Mouse (Mus musculus): ENCODE results near the gene Basp1.
A peak's percentile ranks its signal among the peaks of the same experiment; 100 is the strongest.

The Basp1 gene

DNA sequence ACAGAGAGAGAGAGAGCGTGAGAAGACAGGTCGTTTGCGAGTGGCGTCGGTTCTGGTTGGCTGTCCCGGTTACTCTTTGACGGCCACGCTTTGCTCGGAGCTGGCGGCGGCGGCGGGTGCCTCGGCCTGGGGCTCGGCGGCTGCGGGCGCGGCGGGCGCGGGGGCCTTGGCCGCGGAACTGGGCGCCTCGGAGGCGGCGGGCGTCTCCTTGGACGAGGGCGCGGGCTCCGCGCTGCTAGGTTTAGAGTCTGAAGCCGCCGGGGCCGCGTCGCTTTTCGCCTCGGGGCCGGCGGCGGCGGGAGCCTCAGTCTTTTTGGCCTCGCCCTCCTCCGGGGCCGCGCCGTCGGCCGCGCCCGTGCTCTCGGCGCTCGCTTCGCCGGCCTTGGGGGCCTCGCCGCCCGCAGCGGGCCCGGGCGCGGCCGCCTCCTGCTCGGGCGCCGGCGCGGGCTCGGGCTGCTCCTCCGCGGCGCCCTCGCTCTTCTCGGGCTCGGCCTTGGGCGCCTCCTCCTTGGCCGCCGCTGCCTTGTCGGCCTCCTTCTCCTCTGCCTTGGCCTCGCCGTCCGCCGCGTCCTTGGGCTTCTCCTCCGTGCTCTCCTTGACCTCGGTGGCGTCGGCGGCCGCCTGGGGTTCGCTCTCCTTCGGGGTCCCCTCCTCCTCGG lies 49.3 kb downstream of the Basp1 start:
- peak; percentile 39 for DNase-seq (ENCODE audit: extremely low spot score)

DNA sequence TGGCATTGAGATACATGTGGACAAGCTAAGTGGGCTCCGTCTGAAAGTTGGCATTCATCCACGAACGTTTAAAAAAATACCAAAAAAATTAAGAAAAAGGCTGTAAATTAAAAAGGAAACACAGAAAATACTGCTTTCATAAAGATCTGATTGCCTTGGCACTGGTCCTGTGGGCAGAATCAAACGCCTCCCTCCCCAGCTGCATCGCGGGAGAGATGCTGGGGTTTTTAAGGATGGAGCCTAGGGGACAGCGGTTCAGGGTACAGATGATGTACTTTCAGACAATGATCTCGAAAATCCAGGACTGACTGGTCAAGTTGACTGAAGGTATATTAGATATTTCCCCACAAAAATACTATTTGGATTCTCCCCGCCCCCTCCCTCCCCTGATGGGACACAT lies 49.9 kb downstream of the Basp1 start:
- no peak for DNase-seq (ENCODE audit: extremely low spot score)

DNA sequence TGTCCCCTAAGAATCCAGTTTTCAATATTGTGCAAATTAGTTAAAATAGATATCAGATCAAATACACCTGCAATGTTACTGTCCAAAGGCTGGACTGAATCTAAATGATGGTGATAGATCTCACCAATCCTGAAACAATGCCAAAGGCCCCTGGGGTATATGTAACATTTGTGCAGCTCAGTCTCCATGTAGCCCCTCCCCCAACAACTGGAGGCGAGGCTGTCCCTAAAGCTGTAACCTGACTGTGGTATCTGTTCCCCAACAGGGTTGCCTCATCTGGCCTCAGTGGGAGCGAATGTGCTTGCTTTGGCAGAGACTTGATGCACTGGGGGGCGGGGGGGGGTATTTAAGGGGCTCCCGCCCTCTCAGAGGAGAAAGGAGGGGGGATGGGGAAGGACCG lies 52.7 kb downstream of the Basp1 start:
- DNase-seq (ENCODE audit: extremely low spot score): no peak

DNA sequence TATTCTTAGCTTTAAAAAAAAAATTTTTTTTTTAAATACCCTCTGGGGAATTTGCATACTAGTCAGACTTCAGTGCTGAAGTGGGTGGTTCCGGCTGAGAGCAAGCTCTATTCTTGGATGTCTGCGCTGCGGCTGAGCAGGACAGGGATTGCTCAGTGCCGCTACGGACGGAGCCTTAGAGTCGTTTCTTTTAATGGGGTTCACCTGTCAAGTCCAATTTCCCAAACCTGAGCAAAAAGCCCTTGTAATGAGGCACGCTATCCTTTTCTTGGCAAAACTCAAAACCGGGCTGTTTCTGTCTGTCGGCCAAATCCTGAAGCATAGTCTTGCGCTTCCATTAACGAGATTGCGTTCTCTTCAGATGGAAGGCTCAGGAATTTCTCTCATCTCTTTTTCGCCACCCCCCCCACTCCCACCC lies 54.9 kb downstream of the Basp1 start:
- DNase-seq (ENCODE audit: extremely low spot score): no peak

DNA sequence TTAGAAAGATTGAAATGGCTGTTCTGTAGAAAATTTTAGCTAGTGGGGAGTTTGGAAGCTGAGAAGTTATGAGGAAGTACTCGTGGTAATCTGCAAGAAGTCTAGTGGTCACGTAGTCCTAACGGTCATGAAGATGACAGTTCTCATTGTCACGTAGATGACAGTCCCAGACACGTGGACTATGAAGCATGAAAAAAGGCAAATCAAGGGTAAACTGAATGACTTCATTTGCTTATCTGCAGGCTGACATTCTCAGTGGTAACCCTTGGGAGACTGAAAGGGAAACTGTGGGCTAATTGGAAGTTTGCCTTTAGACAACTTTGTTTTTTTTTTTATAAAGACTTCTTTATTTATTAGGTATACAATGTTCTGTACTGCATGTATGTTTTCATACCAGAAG lies 58.2 kb downstream of the Basp1 start:
- no peak for DNase-seq (ENCODE audit: extremely low spot score)

DNA sequence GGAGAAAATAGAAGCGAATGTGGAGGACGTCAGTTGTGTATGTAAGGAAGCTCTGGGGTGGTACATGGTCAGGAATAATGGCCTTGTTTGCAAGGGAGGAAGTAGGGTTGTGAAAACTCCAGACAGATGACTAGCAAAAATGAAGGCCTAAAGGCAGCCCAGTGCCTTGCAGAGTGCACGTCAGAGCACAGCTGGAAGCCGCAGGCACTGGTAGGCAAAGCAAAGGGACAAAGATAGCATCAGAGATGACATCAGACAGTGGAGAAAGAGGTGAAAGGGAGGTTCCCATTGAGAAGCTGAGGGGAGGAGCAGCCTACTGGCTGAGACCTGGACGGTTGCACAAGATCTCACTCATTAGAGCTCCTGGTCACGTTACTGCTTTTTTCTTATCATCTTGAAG lies 58.8 kb downstream of the Basp1 start:
- DNase-seq (ENCODE audit: extremely low spot score): no peak

DNA sequence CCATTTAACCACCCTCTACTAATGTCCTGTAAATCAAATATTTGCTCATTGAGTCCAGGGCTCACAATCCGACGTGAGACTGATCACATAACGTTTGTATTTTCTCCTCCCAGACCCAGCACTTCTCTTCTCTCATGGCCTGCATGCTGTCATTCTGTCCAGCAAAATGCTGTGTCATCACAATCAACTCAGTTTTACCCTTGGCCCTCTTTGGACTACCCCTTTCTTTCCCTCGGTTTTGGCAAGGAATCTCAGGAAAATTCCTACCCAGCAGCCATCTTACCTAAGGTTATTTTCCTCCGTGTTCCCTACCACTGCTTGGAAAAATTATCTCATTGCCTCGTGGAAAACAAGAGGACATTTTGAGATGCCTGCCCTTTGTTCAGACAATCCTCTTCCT lies 60.1 kb downstream of the Basp1 start:
- DNase-seq (ENCODE audit: extremely low spot score): no peak

DNA sequence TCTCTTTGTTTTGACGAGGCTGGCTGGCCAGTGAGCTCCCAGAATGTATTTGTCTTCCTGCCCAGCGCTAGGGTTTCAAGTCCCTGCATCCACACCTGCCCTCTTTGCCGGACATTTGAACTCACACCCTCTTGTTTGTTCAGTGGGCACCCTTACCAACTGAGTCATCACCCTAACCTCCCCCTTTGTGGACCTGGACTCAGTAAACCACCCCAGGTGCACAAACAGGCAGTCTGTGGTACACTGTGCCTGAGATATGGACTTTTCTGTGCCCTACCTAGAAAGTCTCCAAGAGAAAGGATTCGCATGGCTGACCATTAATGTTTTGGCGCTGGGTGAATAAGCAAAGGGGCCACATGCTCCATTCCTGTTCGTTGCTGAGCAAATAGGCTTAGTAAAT lies 70.3 kb downstream of the Basp1 start:
- no peak for DNase-seq (ENCODE audit: extremely low spot score)

DNA sequence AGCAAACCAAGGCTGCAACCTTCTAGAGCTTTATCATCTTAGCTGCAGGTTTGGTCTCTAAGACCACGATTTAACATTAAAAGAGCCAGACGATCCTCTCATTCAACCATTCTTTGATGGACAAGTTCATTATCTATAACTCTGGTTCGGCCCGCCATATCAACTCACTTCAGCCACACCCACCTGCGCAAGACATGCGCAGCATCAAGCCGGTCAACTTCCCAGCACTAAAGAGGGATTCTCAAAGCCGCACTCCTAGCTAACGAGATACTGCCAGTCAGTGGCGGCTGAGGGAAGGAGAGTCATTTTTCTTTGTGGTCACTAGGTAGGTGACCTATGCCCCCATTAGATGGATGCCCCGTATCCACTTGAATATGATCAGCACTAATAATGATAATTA lies 78.3 kb downstream of the Basp1 start:
- no peak for DNase-seq (ENCODE audit: extremely low spot score)

DNA sequence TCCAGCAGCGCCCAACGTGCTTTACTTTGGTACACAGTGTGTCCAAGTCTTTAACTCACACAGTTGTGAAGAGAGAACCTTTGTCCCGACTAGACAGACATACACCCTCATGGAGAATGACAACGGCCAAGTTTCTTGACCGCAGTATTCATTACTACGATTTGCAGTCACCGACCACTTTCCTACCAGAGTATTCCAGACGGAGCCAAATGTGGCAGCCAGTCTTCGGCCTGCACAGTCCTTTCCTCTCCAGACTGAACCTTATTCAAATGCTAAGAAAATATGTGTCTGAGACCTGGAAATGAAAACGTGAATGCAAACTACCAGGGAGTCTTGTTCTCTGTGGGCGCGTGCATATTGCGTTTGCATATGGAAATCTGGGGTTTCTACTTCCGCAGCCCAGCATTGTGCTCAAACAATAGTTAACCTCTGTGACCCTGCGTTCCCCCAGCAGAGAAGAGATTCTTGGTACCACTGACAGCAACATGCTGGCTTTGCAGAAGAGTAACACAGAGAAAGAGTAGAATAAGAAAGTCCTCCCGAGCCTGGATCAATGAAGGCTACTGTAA lies 81.6 kb downstream of the Basp1 start:
- DNase-seq (ENCODE audit: extremely low spot score): peak; percentile 4

DNA sequence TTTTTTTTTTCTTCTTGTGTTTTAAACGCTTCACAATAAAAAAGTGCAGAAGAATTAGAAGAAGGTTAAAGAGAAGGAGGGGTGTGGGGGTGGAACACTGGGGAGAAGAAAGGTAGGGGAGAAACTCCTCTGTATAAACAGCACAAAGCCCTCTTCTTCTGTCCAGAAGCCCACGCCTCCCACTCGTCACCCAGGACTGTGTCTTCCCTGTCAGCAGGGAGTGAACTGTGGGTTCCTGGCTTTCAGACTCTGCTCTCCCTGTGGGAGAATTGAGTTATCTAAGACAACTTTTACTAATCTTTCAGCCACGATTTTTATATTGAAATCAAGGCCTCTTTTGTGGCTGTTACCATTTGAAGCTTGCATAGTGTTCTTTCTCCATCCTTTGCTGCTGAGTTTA lies 82.6 kb downstream of the Basp1 start:
- DNase-seq (ENCODE audit: extremely low spot score): no peak

DNA sequence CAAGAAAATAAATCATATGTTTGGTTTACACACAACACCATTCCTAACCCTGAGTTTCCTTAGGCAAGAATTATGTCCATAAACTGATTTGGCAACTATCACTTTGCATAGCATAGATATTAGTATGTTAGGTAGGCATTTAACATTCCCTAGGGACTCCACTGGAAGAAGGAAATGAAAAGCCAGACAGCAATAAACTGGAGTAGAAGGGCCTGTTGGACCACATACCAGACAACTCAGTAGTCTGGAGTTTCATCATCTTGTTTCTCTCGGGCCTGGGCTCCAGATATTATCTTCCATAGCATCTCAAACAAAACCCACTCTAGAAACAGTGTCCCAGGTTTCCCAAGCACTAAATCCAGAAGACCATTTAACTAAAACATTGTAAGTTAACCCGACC lies 91.0 kb downstream of the Basp1 start:
- DNase-seq (ENCODE audit: extremely low spot score): no peak

DNA sequence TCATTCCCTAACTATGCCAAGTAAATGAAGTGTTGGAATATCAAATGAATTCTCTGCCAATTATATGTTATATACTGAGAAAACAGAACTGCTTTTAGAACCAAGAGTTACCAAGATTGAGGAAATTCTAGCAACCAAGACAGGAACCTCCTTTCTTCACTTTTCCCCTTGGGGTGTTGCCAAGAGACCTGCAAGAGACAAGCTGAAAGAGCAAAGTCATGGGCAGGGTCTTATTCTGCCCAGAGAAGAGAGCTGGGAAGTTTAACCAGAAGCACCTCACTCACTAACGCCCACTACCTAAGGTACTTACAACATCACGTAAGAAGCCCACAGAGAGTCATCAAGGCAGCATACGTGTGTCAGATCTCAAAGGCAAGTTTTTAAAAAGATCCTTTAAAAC lies 91.5 kb downstream of the Basp1 start:
- no peak for DNase-seq (ENCODE audit: extremely low spot score)

DNA sequence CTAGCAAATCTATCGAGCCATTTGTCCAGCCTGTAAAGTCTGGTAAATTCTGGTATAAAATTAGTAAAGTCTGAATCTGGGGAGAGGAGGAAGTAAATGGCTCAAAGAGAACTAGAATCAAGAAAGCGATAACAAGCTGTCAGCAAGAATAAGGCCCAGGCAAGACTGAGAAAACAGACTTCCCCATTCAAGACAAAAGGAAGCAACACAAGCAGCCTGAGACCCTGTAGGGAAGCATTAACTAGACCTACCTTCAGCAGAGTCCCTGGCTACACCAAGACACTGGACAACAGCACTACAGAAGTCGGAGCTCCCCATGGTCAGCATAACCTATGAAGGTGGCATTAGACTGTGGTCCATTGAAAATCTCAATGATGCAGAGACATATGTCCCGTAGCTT lies 91.9 kb downstream of the Basp1 start:
- no peak for DNase-seq (ENCODE audit: extremely low spot score)

DNA sequence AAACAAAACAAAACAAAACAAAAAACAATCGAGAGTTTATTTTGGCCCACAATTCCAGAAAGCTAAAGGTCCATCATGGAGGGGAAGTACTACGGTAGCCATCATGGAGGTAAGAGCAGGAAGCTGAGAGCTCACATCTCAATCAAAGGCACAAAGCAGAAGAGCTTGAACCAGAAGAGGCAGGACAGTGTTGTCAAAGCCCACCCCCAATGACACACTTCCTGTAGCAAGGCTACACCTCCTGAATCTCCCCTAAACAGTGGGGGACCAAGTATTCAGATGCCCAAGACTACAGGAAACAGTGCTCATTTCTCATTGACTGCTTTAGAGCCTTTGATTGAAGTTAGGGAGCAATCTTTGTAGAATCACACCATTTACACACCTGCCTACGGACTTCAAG lies 99.1 kb downstream of the Basp1 start:
- no peak for DNase-seq (ENCODE audit: extremely low spot score)
